Mouse (Mus musculus) hindbrain, embryonic 15.5 days (tissue): ENCODE measurements around the gene Nfkbiz. TPM values are rescaled to one million over a fixed set of nuclear protein-coding genes. Genes with fewer than 3 reads are reported as not detected.
"Not testable (repeated sequence)": the region's sequence is repeated elsewhere in the genome, so short reads cannot be mapped to it uniquely, and the experiment has no call there.

Source experiments
- ATAC-seq: fragments of 200-750 bp; cut with Nextera tagmentation; 2 replicates; pipeline ENCODE4 v1.8.0; 2017; ENCODE audit warnings: low read depth, moderate number of reproducible peaks, moderate TSS enrichment; ENCODE audit not compliant: low FRiP score
- H3K27ac ChIP-seq: fragments of 300-500 bp; sonication (generic); replicated peaks from 2 replicates; pipeline ENCODE4 v1.5.1; 2015; ENCODE audit warnings: mild to moderate bottlenecking, inconsistent platforms
- H3K27me3 ChIP-seq: fragments of 300-500 bp; sonication (generic); 2 replicates; pipeline ENCODE4 v1.6.1; 2015; ENCODE audit warnings: control low read depth, inconsistent platforms
- H3K36me3 ChIP-seq: fragments of 300-500 bp; sonication (generic); 2 replicates; pipeline ENCODE4 v1.6.1; 2015; ENCODE audit warnings: control low read depth, inconsistent platforms
- H3K4me1 ChIP-seq: fragments of 300-500 bp; sonication (generic); replicated peaks from 2 replicates; pipeline ENCODE4 v1.6.1; 2015; ENCODE audit warnings: control low read depth, inconsistent platforms
- H3K4me2 ChIP-seq: fragments of 300-500 bp; sonication (generic); 2 replicates; pipeline ENCODE4 v1.6.1; 2015; ENCODE audit warnings: moderate library complexity, mild to moderate bottlenecking, inconsistent platforms
- H3K4me3 ChIP-seq: fragments of 300-500 bp; sonication (generic); 2 replicates; pipeline ENCODE4 v1.5.1; 2015; ENCODE audit warnings: mild to moderate bottlenecking, inconsistent platforms
- H3K9ac ChIP-seq: fragments of 300-500 bp; sonication (generic); 2 replicates; pipeline ENCODE4 v1.6.1; 2015; ENCODE audit warnings: inconsistent platforms
- H3K9me3 ChIP-seq: fragments of 300-500 bp; sonication (generic); 2 replicates; pipeline ENCODE4 v1.6.1; 2016; ENCODE audit warnings: control low read depth, inconsistent platforms
- WGBS: fragments of 180-500 bp; shearing (Covaris S2); methylation state at CpG from one replicate; pipeline ENCODE4 v1.1.7; 2015; 5-methylcytosine and 5-hydroxymethylcytosine counted together
- polyA plus RNA-seq: library from polyadenylated mRNA; unstranded; fragments of >200 nt; fragmentation: Nextera tagmentation; extraction: Ambion mirVana; gene quantifications from 2 replicates; pipeline ENCODE4 v1.2.1, GENCODE M21; 2015

The Nfkbiz gene
- polyA plus RNA-seq, 1 experiment from 2014 or later, result 1.7 TPM

DNA sequence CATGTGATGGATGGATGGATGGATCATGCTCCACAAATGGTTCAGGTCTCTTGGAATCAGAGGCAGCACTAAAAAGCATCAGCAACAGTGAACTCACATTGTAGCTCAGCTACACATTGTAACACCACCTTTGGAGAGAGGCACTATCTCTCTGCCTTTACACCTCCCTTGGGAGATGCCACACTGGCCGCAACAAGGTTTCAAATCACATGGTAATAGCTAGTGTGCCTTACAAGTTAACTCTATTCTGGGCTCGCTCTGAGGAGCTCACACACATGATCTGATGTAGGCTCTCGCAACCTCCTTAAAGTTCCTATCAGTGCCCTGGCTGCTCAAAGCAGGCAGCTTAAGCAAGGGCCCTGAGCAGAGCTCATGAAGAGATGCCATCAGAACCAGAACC lies 11.8 kb upstream of the Nfkbiz start:
- no peak overlapping the region for H3K4me3 ChIP-seq
- no peaks in the 10 kb centered on the region for H3K36me3 ChIP-seq
- no peak overlapping the region for H3K9ac ChIP-seq
- no peaks in the 10 kb centered on the region for H3K9me3 ChIP-seq
- H3K27me3 ChIP-seq, result no peaks in the 10 kb centered on the region
- H3K4me2 ChIP-seq, result no peak overlapping the region
- 88% methylated on average over 3 of the region's 3 CpGs for WGBS
- H3K4me1 ChIP-seq, result no peaks in the 10 kb centered on the region
- ATAC-seq, result no peak
- H3K27ac ChIP-seq, result no peak overlapping the region

DNA sequence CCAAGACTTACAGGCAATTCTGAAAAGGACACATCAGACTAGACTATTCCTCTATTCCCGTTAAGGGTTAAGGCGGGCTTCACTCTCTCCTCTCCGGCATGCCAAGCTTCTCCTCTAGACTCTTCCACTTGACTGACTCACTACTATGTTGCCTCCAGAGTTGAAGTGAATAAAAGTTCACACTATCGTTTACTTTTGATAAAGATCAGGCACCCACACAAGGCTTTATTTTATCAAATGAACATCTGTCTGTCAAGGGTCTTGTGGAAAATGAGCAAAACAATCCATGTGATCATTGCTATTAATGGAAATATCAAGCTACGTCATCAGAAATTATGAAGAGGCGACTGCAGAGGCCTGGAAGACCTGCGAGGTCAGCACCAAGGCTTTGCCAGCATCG lies 9.0 kb upstream of the Nfkbiz start:
- Histone ChIP-seq H3K27ac (no peak overlapping the region), H3K4me3 (no peak overlapping the region), H3K36me3 (peaks cover 15% of the 10 kb centered on the region), H3K27me3 (no peaks in the 10 kb centered on the region), H3K9ac (no peak overlapping the region), H3K9me3 (peaks cover 9% of the 10 kb centered on the region; the same call in 1 of the 2 replicates), H3K4me1 (no peaks in the 10 kb centered on the region), H3K4me2 (no peak overlapping the region)
- no peak for ATAC-seq
- 83% methylated on average over 8 of the region's 8 CpGs for WGBS

DNA sequence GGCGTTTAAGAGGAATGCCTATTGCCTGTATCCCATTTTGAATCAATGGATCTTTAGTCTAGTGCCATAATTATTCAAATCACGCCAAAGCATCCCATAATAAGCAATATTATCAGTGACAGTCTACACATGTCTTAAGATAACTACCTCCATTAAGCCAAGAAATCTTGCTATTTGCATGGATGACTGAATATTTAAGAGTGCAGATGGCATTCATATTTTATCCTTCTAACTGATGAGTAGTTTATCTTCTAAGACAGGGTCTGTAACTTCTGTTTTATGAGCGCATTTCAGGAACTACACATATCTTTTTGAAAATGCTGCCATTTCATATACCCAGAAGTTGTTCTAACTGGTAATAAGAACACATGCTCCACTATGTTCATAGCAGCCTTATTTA lies 6.1 kb upstream of the Nfkbiz start:
- H3K9me3 ChIP-seq, result peaks cover 9% of the 10 kb centered on the region; the same call in 1 of the 2 replicates
- H3K36me3 ChIP-seq, result peaks cover 15% of the 10 kb centered on the region
- H3K4me1 ChIP-seq, result no peaks in the 10 kb centered on the region
- H3K9ac ChIP-seq, result no peak overlapping the region
- no peak overlapping the region for H3K4me3 ChIP-seq
- no peak overlapping the region for H3K4me2 ChIP-seq
- no peak overlapping the region for H3K27ac ChIP-seq
- no peaks in the 10 kb centered on the region for H3K27me3 ChIP-seq
- 95% methylated on average over 3 of the region's 3 CpGs for WGBS
- ATAC-seq, result no peak

DNA sequence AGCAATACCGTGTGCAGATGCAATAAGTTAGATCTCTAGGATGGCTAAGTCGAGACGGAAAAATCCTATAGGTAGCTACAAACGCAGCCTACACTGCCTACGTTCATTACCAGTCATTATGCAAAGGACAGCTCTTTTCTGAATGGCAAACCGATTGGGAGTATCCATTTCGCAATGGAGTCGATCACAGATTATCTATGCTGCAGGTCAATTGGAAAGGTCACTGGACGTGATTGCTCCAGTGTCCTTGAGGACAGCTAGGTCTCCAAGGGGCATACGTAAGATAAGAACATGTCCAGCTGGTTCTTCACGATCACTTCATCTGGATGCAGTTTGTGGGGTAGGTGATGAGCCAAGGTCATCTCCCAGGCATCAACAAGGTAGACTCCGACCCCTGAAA lies 5.2 kb upstream of the Nfkbiz start:
- Histone ChIP-seq H3K27me3 (no peaks in the 10 kb centered on the region), H3K27ac (no peak overlapping the region), H3K9ac (no peak overlapping the region), H3K4me2 (no peak overlapping the region), H3K9me3 (peaks cover 9% of the 10 kb centered on the region; the same call in 1 of the 2 replicates), H3K36me3 (peaks cover 15% of the 10 kb centered on the region), H3K4me3 (no peak overlapping the region), H3K4me1 (no peaks in the 10 kb centered on the region)
- 95% methylated on average over 12 of the region's 12 CpGs for WGBS
- ATAC-seq, result no peak

- Histone ChIP-seq H3K36me3 (peaks cover 15% of the 10 kb centered on the region), H3K27me3 (no peaks in the 10 kb centered on the region), H3K4me2 (no peak overlapping the region), H3K9ac (no peak overlapping the region), H3K27ac (no peak overlapping the region), H3K9me3 (peaks cover 9% of the 10 kb centered on the region; the same call in 1 of the 2 replicates), H3K4me3 (no peak overlapping the region), H3K4me1 (no peaks in the 10 kb centered on the region; the same call in 1 of the 2 replicates)
- ATAC-seq, result no peak
- whole genome bisulfite sequencing, result 94% methylated on average over 5 of the region's 5 CpGs
These were observed 4.4 kb upstream of the Nfkbiz start for GRCm38 (mm10) chr16:55843134-55843533.

DNA sequence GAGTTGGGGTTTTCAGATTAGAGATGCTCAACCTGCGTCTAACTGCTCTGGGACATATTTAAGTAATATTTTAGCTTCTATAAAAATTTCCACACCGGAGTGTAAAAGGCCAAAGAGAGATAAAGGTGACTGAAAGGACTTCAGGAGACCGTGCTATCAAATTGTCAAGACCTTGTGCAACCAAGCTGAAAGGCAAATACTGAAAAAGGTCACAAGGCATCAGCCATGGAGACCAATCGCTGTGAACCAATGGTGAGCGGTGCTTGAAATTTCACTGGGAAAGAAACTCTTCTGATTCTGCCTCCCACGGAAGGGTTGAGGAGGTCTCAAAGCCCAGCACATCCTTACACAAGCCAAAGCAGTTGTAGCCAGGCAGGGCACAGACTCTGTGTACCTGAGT lies 2.8 kb upstream of the Nfkbiz start:
- no peak for ATAC-seq
- Histone ChIP-seq H3K4me3 (no peak overlapping the region), H3K27me3 (no peaks in the 10 kb centered on the region), H3K27ac (no peak overlapping the region), H3K4me1 (no peaks in the 10 kb centered on the region; the same call in 1 of the 2 replicates), H3K9ac (no peak overlapping the region), H3K4me2 (no peak overlapping the region), H3K36me3 (peaks cover 15% of the 10 kb centered on the region), H3K9me3 (peaks cover 9% of the 10 kb centered on the region; the same call in 1 of the 2 replicates)
- 91% methylated on average over 6 of the region's 6 CpGs for WGBS

DNA sequence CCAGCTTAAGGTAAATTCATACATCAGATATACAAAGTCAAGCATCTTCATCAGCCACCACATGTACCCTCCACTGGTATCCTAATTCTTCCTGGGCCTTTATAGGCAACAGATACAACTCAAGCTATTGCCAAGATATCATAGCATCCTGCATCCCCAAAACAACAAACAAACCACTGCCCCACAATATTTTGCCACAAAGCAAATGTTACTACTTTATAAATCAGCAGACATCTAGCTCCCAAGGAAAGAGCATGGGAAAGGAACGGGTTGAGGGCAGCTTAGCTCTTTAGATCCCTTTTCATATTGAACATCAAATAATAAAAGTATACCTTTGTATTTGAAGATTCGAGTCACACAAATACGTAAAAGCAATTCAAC lies 580 bp downstream of the Nfkbiz start:
- Histone ChIP-seq H3K27ac (peak overlapping the region; percentile 80; the same call in 1 of the 2 replicates), H3K4me2 (peak overlapping the region; percentile 78), H3K9ac (peak overlapping the region; percentile 71), H3K4me1 (no peaks in the 10 kb centered on the region; the same call in 1 of the 2 replicates), H3K4me3 (peak overlapping the region; percentile 70), H3K36me3 (no peaks in the 10 kb centered on the region), H3K9me3 (no peaks in the 10 kb centered on the region), H3K27me3 (no peaks in the 10 kb centered on the region)
- ATAC-seq, result no peak
- 2% methylated on average over 3 of the region's 3 CpGs for WGBS

- not testable (repeated sequence) for H3K9me3 ChIP-seq, H3K4me1 ChIP-seq, H3K9ac ChIP-seq, H3K36me3 ChIP-seq, H3K27me3 ChIP-seq, H3K27ac ChIP-seq, ATAC-seq
- H3K4me2 ChIP-seq, result peak overlapping the region; percentile 78
- 90% methylated on average over 8 of the region's 8 CpGs for WGBS
- H3K4me3 ChIP-seq, result 0 out of 2 replicates have a peak overlapping the region, but pooled peaks have one; percentile 70
These were observed 1.0 kb downstream of the Nfkbiz start for GRCm38 (mm10) chr16:55837653-55838052.

GRCm38 (mm10) chr16:55837168-55837567 lies 1.5 kb downstream of the Nfkbiz start:
- no peak overlapping the region for H3K4me3 ChIP-seq
- no peak for ATAC-seq
- no peaks in the 10 kb centered on the region; the same call in 1 of the 2 replicates for H3K4me1 ChIP-seq
- no peaks in the 10 kb centered on the region for H3K36me3 ChIP-seq
- H3K9ac ChIP-seq, result no peak overlapping the region
- no peaks in the 10 kb centered on the region for H3K9me3 ChIP-seq
- no peak overlapping the region for H3K4me2 ChIP-seq
- H3K27ac ChIP-seq, result no peak overlapping the region
- 87% methylated on average over 2 of the region's 2 CpGs for WGBS
- H3K27me3 ChIP-seq, result no peaks in the 10 kb centered on the region

DNA sequence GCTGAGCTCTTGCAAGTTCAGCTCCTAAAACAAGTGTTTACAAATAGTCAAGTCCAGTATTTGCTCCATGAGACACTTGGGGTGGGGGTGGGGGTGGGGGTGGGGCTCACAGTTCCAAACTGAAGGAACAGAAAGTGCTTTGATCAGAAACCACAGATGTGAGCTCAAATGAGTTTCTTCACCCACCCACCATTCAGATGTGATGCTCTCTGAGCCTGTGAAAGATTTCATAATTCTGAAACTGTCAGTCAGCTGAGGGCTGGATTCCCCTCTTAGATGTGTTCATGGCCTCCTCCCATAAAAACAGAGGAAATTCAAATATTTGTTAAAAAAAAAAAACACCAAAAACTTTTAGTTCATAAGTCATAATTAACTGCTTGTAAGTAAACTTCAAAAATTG lies 2.9 kb downstream of the Nfkbiz start:
- H3K27me3 ChIP-seq, result no peaks in the 10 kb centered on the region
- no peaks in the 10 kb centered on the region for H3K9me3 ChIP-seq
- H3K4me3 ChIP-seq, result no peak overlapping the region
- H3K9ac ChIP-seq, result no peak overlapping the region
- no peak for ATAC-seq
- H3K4me2 ChIP-seq, result no peak overlapping the region
- H3K4me1 ChIP-seq, result no peaks in the 10 kb centered on the region; the same call in 1 of the 2 replicates
- no peak overlapping the region for H3K27ac ChIP-seq
- no peaks in the 10 kb centered on the region for H3K36me3 ChIP-seq

DNA sequence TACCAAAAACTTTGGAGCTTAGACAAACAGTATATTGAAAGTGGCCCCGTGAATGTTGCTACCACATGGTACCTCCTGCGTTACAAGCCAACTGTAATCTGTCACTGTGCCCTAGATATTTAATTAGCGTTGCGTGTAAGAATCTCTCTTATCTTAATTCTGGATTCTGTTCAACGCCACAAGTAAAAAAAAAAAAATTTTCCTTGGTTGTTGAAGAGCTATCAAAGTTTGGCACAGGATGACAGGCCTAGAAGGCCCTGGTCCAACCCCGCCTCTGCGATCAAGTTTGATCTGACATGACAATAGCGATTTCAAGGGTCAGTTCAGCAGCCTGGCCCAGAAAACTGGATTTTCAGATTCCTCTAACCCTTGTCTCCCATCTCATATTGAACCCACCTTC lies 6.1 kb downstream of the Nfkbiz start:
- Histone ChIP-seq H3K4me3 (no peak overlapping the region), H3K9me3 (no peaks in the 10 kb centered on the region), H3K36me3 (no peaks in the 10 kb centered on the region), H3K27me3 (no peaks in the 10 kb centered on the region), H3K4me2 (no peak overlapping the region), H3K4me1 (no peaks in the 10 kb centered on the region), H3K9ac (no peak overlapping the region), H3K27ac (no peak overlapping the region)
- WGBS, result 86% methylated on average over 8 of the region's 8 CpGs
- ATAC-seq, result no peak

DNA sequence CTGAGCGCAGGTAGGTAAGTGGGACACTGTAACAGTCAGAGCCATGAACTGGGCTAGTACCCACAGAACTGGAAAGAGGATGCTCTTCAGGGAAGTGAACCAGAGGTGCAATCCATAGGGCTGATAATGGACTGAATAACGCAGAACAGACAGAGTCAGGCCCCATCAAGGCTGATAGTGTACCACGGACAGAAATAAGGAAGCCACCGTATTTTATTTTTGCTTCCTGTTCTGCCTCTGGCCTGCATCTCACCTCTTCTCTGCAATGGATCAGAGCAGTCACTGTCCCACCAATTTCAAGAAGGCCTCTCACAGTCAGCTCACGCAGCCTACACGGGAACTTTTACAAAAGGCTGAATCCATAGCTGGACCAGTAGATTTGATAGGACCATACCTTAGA lies 6.7 kb downstream of the Nfkbiz start:
- WGBS, result 96% methylated on average over 6 of the region's 6 CpGs
- Histone ChIP-seq H3K9me3 (no peaks in the 10 kb centered on the region), H3K4me1 (no peaks in the 10 kb centered on the region), H3K27me3 (no peaks in the 10 kb centered on the region), H3K4me3 (no peak overlapping the region), H3K36me3 (no peaks in the 10 kb centered on the region), H3K4me2 (no peak overlapping the region), H3K9ac (no peak overlapping the region), H3K27ac (no peak overlapping the region)
- no peak for ATAC-seq

DNA sequence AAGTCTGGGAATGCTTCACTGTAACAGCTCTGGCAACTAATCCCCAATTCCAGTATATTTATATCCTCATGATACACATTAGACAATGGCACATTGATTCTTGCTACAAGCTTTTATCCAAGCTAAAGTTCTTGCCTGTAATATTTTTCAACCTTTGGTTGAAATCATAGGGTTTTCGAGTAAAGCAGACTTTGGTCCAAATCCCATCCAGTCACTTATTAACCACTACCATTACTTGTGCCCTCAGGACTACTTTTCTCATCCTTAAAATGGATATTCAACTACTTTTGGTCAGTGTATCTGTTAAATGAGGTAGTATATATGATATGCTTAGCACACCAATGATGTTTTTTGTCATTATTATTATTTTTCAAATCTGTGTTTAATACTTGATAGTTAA lies 7.2 kb downstream of the Nfkbiz start:
- no peaks in the 10 kb centered on the region for H3K27me3 ChIP-seq
- H3K4me2 ChIP-seq, result no peak overlapping the region
- 94% methylated on average over 1 of the region's 1 CpGs for WGBS
- no peak overlapping the region for H3K4me3 ChIP-seq
- H3K9ac ChIP-seq, result no peak overlapping the region
- no peak for ATAC-seq
- H3K36me3 ChIP-seq, result no peaks in the 10 kb centered on the region
- no peaks in the 10 kb centered on the region for H3K4me1 ChIP-seq
- H3K9me3 ChIP-seq, result no peaks in the 10 kb centered on the region
- no peak overlapping the region for H3K27ac ChIP-seq
